Mouse (Mus musculus) layer of hippocampus, adult 6 months (tissue): ENCODE measurements around the gene Gm815. TPM values are rescaled to one million over a fixed set of nuclear protein-coding genes. Genes with fewer than 3 reads are reported as not detected.

ENCODE experiments used
- long read RNA-seq, 2 experiments: library from polyadenylated mRNA; unstranded; transcript quantifications; one replicate each; pipeline ENCODE4 v2.0.0; 2019 to 2020
- polyA plus RNA-seq: library from polyadenylated mRNA; unstranded; fragments of <200 nt; fragmentation: Nextera tagmentation; gene quantifications from 2 replicates; pipeline ENCODE4 v1.2.3, GENCODE M21; 2021

The Gm815 gene
- not detected in 2 replicates for polyA plus RNA-seq
- long read RNA-seq, experiment 1: 0 reads
- long read RNA-seq, experiment 2: 0 reads

GRCm38 (mm10) chr19:26885616-26886015, at the start of gene Gm815:
TSS of gene Gm815 (plus strand) at chr19:26885881.

